Mouse (Mus musculus): ENCODE measurements at regions not wholly inside any gene's neighbourhood (a gene's known extent, or its start where the extent isn't known, plus 50 kb on each side); places are given as distances from the start of the nearest gene placed in this dataset.

DNA sequence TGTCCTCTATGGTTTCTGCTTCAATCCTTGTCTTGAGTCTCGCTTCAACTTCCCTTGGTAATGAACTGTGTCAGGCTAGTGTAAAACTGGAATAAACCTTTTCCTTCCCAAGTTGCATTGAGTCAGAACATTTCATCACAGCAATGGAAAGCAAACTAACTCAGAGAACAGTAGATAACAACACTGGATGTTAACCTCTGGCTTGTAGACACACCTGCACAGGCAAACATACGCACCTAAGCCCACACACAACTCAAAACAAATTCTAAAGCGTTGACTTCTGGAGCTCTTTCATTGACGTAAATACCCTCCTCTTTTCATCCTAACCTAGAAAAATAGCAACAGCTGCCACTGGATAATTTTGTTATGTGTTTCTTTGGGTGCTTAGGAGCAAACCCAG lies 244.1 kb upstream of the Tshz3 start:
- TF ChIP-seq CTCF (IDR thresholded peaks at IDR 0.05; ENCODE audit: extremely low read depth, insufficient read depth, low read length) (no peak), POLR2A (IDR thresholded peaks at IDR 0.05; ENCODE audit: extremely low read depth, insufficient read depth, low read length) (no peak)
